Mouse (Mus musculus) MEL (cell line): ENCODE measurements around the gene Uggt1.

Source experiments
- CTCF ChIP-seq, 3 experiments: IDR thresholded peaks in 2 of 3; conservative IDR thresholded peaks in 1 of 3; 2 replicates each; pipeline ENCODE4 v1.5.1; 2011 to 2012; ENCODE audit warnings: low read length in 3 of 3, low read depth in 2 of 3, mild to moderate bottlenecking in 2 of 3, improper control_type of control experiment in 1 of 3, inconsistent platforms in 1 of 3, mixed read lengths in 1 of 3, moderate library complexity in 1 of 3; ENCODE audit not compliant: control insufficient read depth in 1 of 3, insufficient read depth in 1 of 3, poor library complexity in 1 of 3, severe bottlenecking in 1 of 3
- EP300 ChIP-seq, 2 experiments: IDR thresholded peaks; 2 replicates each; pipeline ENCODE4 v1.6.1; 2011; ENCODE audit warnings: improper control_type of control experiment in 2 of 2, low read length in 2 of 2, low read depth in 1 of 2, mild to moderate bottlenecking in 1 of 2
- POLR2A ChIP-seq, 2 experiments: IDR thresholded peaks; 2 replicates each; pipeline ENCODE4 v1.6.1; 2011 to 2012; ENCODE audit warnings: low read length in 2 of 2, mild to moderate bottlenecking in 2 of 2, control low read depth in 1 of 2, improper control_type of control experiment in 1 of 2, low read depth in 1 of 2, moderate library complexity in 1 of 2; ENCODE audit not compliant: control insufficient read depth in 1 of 2, insufficient read depth in 1 of 2, poor library complexity in 1 of 2
- TAL1 ChIP-seq: IDR thresholded peaks from 2 replicates; pipeline ENCODE4 v1.6.1; 2012; ENCODE audit warnings: mild to moderate bottlenecking, inconsistent platforms, low read length, moderate library complexity, mixed read lengths
- USF1 ChIP-seq: IDR thresholded peaks from 2 replicates; pipeline ENCODE4 v1.6.1; 2014; ENCODE audit warnings: low read depth, mild to moderate bottlenecking, inconsistent platforms, low read length, improper control_type of control experiment, moderate library complexity
- ZC3H11A ChIP-seq: IDR thresholded peaks from 2 replicates; pipeline ENCODE4 v1.6.1; 2012; ENCODE audit warnings: low read depth, mild to moderate bottlenecking, inconsistent platforms, low read length, improper control_type of control experiment
- ZKSCAN1 ChIP-seq: IDR thresholded peaks from 2 replicates; pipeline ENCODE4 v1.6.1; 2012; ENCODE audit warnings: low read depth, mild to moderate bottlenecking, inconsistent platforms, low read length, improper control_type of control experiment, moderate library complexity
- ZMIZ1 ChIP-seq: IDR thresholded peaks from 2 replicates; pipeline ENCODE4 v1.6.1; 2012; ENCODE audit warnings: low read depth, mild to moderate bottlenecking, inconsistent platforms, low read length, improper control_type of control experiment, moderate library complexity

DNA sequence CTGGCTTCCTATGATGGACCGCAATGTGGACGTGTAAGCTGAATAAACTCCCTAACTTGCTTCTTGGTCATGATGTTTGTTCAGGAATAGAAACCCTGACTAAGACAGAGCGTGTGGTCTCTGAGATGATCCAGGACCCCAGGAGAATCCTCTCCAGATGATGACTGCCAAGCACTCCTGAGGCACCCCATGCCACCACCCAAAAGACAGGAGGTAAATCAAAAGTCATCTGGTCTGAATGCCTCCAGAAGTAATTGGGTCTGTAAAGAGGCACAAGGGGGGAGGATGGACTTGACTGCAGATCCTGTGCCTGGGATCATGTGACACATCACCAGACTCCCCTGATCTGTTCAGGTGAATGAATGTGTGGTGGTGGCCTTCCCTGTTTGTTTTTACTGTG, 131.9 kb downstream of the Uggt1 start:
- TF ChIP-seq TAL1 (no peak), ZC3H11A (no peak), USF1 (no peak), EP300 (IDR thresholded peaks at IDR 0.05; ENCODE audit: low read depth in 1 of 2, low read length in 2 of 2) (no peak), CTCF (IDR thresholded peaks at IDR 0.05 in 2 of 3, conservative IDR thresholded peaks at IDR 0.05 in 1 of 3; ENCODE audit: control insufficient read depth in 1 of 3, insufficient read depth in 1 of 3, low read depth in 2 of 3, low read length in 3 of 3, poor library complexity in 1 of 3, severe bottlenecking in 1 of 3) (no peak), ZMIZ1 (no peak), POLR2A (IDR thresholded peaks at IDR 0.05; ENCODE audit: control insufficient read depth in 1 of 2, insufficient read depth in 1 of 2, low read depth in 1 of 2, low read length in 2 of 2, poor library complexity in 1 of 2) (no peak), ZKSCAN1 (no peak)
